Mouse (Mus musculus): ENCODE data around the gene Gm17087.

The Gm17087 gene

DNA sequence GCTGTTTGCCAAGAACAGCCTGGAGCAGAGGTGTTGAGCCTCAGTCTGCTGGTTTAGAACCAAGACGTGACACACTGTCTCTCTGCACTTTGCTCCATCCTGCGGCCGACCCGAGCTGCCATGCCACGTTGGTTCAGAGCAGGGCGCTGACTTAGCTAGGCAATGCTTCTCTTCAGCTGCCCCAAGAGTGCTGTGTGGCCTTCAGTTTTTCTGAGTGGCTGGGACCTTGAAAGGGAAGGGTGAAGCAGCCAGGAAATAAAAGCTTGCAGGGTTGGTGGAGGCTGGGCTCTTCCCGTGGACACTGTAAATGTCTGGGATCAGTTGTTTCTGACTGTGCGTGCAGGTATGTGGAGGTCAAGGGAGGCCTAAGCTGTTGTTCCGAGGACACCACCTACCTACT lies 20.4 kb downstream of the Gm17087 start:
- no peak for DNase-seq (ENCODE audit: low spot score in 2 of 2)

DNA sequence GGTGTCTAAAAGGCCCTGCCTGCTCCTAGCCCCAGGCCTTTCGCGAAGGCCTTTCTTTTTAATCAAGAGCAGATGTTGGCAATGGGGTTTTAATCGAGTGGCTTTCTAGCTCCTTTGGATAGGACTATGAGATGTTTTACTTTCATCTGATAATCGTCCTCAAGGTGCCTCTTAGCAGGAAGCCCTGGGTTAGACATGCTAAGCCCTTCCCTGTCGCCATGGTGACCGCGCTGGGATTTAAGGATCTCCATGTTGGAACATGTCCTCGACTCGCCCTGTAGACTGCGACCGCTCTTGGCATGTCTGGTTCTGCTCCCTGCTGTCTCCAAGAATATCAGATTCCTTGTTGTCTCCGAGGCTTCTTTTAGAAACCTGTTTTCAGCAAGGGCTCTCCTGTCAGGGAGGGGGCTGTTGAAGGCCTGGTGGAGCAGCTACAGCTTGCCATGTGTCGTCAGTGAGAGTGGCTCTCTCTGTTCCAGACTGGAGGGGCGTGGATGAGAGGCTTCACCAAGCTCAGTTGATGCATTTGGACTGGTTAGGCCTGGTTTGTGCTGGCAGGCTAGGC lies 24.7 kb downstream of the Gm17087 start:
- no peak for DNase-seq (ENCODE audit: low spot score in 2 of 2)

DNA sequence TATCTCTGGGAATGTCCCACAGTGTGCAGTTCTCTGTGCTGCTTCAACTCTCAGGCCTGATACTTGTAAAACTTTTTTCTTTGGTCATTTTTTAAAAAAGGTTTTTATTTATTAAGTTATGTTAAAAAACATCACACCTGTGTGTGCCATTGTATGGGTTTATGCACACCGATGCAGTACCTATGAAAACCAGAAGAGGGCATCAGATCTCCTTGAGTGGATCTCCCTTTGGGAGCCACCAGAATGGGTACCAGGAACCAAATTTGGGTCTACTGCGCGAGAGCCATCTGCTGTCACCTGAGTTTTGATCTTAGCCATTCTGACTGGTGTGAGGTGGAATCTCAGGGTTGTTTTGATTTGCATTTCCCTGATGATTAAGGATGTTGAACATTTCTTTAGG lies 28.6 kb downstream of the Gm17087 start:
- DNase-seq (ENCODE audit: low spot score in 2 of 2): peak in 1 of 2 experiments; percentile 66

DNA sequence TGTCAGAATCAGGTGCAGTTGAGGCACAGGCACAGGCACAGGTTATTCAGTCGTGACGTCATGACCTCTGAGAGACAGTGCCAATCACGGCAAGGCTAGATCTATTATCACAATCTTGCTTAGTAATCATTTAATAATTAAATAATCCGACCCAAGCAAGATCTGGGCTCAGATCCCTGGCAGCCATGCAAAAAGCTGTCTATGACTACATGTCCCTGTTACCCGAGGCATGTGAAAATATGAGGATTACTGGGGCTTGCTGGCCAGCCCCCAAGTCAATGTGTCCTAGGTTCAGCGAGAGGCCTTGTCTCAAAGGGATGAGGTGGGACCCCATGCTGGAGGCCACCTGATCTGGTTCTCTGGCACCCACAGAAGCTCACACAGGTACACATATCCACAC lies 30.2 kb downstream of the Gm17087 start:
- DNase-seq (ENCODE audit: low spot score in 2 of 2): no peak

DNA sequence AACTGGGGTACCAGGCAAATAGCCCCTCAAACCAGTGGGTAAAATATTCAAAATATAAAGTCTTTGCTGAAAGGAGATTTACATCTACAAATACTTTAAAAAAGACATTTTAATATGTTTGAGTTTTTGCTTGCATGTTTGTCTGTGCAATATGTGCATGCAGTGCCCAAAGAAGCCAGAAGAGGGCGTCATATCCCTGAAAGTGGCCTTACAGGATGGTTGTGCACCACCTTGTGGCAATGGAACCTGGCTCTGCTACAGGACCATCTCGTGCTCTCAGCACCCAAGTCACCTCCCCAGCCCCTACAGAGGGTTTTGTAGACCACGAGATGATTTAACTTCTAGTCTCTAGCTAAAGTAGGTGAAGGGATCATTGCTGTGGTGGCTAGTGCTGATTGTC lies 32.9 kb downstream of the Gm17087 start:
- DNase-seq (ENCODE audit: low spot score in 2 of 2): peak in 1 of 2 experiments; percentile 51

DNA sequence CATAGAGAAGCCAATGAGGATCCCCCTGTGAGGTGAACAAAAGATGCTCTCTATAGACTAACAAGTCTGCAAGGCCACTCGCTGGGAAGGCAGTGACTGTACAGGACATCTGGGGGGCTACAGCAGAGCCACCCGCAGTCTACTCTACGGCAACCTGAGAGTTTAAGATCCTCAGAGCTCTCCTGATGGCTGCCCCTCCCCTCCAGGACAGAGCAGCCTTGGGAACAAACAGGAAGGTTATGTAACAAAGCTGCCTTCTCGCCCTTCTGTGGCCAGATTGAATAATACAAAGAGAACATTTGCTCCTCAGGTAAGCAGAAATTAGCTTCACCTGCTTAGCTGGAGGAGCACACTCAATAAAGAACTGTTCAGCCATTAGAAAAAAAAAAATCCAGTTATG lies 34.1 kb downstream of the Gm17087 start:
- no peak for DNase-seq (ENCODE audit: low spot score in 2 of 2)

DNA sequence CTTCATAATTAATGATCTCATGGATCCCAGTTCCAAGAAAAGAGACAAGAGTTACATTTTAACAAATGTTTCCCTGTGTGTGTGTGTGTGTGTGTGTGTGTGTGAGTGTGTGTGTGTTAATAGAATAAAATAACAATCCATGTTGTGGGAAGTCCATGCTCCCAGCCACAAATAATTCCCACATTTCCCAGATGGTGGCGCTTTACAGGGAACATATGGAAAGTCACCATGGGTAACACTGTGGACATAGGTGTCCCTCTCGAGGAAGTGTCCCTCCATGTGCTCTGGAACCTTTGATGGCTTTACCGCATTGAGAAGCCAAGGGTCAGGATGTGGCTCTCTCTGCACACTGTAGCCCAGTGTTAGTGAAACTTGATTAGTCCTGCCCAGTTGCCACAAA lies 38.1 kb downstream of the Gm17087 start:
- no peak for DNase-seq (ENCODE audit: low spot score in 2 of 2)

DNA sequence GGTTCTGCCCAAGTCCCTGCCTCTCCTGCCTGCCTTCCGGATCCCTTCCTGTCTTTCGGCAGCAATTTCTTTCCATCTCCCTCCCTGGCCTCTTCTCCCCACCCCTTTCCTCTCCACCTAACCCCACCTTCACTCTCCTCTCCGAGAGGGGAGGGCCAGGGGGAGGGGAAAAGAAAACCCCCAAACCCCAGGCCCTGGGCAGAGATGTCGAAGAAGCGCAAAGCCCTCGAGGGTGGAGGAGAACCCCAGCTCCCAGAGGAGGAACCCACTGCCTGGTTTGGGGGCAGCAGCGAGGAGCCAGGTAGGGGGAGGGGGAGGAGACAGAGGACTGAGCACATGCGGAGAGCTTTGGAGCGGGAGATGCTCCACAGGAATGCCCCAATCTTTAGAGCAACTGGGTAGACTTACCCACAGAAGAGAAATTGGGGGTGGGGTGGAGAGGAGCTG lies 39.9 kb downstream of the Gm17087 start:
- no peak for DNase-seq (ENCODE audit: low spot score in 2 of 2)

DNA sequence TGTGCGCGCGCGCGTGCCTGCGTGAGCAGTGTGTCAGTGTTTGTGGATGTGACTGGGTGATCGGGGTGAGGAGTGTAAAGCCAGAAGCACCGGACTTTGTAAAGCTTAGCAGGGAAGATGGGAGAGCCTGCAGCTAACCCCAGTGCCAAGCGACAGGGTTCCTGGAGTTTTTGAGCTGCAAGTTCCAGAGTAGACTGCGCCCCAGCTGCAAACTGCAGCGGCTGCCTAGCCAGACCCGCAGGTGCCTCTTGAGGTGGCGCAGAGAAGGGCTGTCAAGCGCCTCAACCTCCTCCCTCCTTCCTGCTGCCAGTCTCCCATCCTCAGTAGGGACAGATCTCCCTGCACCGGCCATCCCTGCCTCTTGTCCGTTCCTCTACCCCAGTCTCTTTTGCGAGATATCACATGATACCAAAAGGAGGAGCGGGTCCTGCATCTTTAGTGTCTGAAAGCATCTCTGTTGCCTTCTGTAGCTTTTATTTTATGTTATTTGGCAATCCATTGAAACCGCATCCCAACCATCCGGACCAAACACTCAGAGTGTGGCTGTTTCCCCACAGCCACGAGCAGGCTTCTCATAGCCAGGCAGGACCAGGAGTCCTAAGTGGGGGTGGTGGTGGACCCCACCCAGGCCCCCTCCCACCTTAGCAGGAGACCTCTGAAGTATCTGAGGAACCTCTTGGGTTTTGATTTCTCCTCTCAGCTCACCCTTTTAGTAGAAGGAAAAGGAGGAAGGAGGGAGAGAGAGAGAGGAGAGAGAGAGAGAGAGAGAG lies 40.6 kb downstream of the Gm17087 start:
- peak in 1 of 2 experiments; percentile 26 for DNase-seq (ENCODE audit: low spot score in 2 of 2)

DNA sequence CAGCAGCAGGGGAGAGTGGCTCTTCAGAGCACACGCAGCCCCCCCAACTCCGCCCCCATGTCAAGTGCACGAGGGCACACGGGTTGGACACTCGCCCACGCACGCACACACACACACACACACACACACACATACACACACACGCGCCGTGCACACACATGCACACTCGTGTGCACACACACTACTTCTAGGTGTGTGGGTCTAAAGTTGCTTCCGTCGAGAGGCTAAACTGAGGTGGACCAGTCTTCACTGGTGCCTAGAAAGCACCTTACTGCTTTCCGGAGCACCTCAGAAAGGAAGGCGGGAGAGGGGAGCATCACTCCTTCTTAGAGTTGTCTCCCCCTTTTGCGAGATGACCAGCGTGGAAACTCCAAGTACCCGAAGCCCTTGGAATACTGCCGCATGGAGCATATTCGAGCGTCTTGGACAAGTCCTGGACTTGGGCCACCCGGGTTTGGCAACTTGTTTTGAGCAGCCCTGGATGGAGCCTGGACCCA lies 41.5 kb downstream of the Gm17087 start, which contains the start of gene Pde10a:
Gene Pde10a (plus strand): TSS at position 148 of the 497 bp plus-strand sequence.
- DNase-seq (ENCODE audit: low spot score in 2 of 2): no peak

DNA sequence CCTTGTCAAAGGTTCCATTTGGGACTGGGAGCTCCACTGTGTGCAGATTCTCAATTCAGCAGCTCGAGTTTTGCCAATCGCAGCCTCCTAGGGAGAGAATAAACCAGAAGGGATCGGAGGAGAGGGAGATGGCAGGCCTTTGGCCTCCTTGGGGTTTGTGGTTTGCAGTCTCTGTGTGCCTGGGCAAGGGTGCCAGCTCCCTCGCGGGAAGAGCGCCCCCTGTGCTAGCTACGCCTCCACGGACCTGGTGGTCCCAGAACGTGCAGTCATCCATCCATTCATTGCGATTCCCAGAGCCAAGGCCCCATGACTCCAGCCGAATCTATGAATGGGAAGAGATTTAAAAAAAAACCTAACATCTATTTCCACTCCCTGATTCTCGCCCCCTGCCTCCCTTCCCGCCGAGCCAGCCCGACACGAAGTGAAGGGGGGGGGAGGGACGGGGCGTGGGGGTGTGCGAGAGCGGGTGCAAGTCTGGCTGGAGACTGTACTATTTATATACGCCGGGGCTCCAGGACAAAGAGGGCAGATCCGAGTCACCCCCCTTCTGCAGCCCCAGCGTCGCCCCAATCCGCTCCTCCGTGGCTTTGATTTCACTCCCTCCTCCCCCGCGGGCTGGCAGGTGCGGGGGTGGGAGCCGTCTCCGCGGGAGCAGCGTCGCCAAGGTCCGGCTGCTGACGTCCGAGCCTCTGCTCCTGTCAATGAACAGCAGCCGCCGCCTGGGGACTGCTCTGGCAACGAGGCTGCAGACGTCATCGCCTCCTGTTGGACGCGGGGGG lies 42.2 kb downstream of the Gm17087 start:
- peak in 1 of 2 experiments; percentile 41 for DNase-seq (ENCODE audit: low spot score in 2 of 2)

DNA sequence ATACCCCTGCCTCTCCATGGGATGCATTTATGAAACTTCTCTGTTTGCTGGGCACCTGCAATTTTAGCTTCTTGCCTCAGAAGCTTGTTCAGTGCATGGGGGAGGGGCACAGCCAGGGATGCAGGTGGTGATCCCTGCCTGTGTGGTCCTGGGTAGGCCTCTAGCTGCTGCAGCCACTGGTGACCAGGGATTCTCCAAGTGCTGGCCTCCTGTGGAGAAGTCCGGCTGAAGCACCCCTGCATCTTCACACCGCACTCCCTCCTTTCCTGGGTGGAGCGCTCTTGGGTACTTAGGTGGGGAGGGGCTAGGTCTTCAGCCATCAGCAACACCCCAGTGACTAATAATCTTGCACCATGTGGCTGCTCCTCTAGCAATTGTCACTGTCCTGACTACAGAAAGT lies 42.8 kb downstream of the Gm17087 start:
- DNase-seq (ENCODE audit: low spot score in 2 of 2): no peak

DNA sequence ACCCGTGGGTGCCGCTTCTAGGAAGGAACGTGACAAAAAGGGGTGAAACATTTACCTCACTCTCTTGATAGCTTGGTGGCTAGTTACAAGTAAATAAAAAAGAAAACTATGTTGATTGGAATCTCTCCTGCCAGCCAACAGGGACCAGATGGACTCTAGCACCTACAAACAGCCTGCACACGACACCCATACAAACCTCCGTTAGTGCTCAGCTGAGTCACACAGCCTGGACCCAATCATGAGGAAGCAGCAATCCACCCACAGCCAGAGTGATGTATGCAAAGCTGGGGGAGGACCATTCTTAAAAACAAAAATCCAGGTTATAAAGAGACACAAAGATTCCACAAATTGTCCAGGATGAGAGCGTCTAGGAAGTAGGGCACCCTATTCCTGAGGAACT lies 50.7 kb downstream of the Gm17087 start:
- DNase-seq (ENCODE audit: low spot score in 2 of 2): no peak

Measured in thymus, postnatal 10 days (tissue).